Mouse (Mus musculus) megakaryocyte progenitor cell, adult 5-6 weeks (primary cell): Measurements from ENCODE around the gene Trp53bp1. TPM values are rescaled to one million over a fixed set of nuclear protein-coding genes. Genes with fewer than 3 reads are reported as not detected.

ENCODE experiments used
- ATAC-seq: replicated peaks from 2 replicates; pipeline ENCODE4 v1.8.0; 2016; ENCODE audit warnings: mild to moderate bottlenecking, moderate TSS enrichment, inconsistent platforms; ENCODE audit not compliant: poor library complexity
- total RNA-seq, 2 experiments: library from RNA; stranded (forward) in 1 of 2; stranded (reverse) in 1 of 2; fragments of 157-497, 149-512 nt in 1 of 2; fragments of 200-1000 nt in 1 of 2; gene quantifications; 2 replicates each; pipeline versions ENCODE4 v1.2.3 to v1.2.4; 2015 to 2017

Trp53bp1 gene
- total RNA-seq, 2 experiments from 2014 or later = 21.5 to 35.9 TPM

DNA sequence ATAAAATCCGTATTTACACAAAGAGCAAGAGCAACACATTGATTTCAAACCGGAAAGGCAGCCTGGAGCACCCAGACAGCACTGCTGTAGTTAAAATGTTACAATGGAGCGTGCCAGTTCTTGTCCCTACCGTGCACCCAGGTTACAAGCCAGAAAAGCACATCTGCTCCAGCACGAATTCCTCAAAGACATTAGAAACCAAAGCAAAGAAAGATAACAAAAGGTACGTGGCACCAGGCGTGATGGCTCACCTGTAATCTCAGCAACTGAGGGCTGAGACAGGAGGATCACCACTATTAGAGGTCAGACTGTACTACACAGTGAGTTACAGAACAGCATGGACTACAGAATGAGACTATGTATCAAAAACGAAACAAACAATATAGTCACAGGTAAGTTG lies 2.8 kb downstream of the Trp53bp1 start:
- ATAC-seq = no peak

DNA sequence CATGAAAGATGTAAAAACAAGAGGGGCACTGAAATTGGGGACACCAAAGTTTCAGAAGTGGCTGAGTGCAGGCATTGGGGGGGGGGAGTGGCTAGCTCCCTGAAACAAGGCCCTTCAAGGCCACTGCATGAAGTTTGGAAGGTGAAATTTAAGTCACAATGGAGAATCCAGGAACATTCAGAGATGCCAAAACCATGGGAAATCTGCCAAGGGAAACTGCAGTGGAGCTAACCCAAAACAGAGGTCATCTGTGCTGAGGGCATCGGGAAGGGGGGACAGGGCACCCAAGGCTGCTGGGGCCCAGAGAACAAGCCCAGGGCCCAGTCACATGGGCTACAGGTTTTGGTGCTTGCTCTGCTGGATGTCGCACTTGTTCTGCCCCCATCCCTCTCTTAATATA lies 21.4 kb downstream of the Trp53bp1 start:
- ATAC-seq = no peak

DNA sequence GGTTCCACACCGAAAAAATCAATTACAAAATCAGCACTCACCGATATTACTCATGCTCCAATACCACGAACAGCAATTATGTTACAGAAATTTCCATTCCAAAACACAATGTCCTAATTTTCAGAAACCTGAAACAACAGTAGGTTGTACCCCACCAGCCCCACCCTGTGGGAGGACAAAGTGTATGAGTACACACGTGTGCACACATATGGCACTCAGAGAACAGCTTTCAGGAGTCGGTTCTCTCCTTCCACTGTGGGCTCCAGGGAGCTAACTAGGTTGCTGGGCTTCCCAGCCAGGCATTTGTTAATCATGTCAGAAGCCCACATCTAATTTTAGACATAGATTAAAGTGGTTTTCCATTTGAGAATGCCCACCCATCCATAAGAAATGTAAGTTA lies 27.1 kb downstream of the Trp53bp1 start:
- no peak for ATAC-seq

DNA sequence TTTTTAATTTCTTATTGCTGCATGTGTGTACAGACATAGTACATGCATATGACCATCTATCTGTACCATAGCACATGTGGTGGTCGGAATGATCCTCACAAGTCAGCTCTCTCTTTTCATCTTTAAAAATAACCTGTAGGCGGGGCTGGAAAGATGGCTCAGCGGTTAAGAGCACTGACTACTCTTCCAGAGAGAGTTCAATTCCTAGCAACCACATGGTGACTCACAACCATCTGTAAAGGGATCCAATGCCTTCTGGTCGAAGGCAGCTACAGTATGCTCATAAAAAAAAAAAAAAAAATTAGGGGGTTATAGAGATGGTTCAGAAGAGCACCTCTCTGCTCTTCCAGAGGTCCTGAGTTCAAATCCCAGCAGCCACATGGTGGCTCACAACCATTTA lies 31.8 kb downstream of the Trp53bp1 start:
- no peak for ATAC-seq

DNA sequence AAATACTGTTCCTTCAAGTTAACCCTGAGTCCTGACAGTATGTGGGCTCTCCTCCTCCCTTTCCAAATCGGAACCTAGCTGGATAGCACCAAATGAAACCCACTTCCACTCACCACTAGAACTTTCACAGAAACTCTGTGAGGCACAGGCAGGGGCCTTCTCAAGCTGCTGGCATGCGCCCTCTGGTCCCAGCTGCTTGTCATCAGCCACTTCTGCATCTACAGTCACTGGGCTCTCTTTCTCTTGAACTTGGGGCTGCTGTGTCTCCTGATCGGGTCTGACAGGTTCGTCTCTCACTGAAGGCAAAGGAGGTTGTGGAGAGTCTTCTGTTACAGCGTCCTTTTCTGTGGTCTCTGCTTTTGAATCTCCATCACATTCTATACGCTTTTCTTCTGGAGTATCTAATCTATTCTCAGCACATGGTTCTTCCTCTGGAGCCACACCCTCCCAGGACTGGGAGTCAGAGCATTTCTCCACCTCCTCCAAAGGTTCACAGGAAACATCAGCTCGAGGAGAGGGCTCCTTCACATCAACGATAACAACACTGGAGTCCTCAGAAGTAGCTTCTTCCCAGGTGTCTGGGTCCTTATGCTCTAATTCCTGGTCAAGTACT lies 35.6 kb downstream of the Trp53bp1 start:
- peak; percentile 91 for ATAC-seq

DNA sequence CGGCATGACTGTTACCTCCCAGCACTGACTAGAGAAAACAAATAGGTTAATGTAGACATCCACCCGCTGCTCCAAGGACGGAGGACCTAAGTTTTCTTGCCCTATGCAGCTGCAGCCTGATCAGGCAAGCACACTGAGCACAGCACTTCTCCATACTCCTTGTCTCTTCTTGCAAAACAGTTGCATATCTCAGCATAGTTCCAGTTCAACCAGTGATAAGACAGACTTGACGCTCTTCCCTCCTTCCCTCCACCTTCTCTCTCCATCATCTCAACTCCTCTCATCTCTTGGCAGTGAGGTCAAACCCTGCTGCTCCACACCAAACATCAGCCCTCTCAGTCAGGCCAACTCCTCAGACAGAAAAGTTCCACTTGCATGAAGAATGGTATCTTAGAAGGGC lies 43.1 kb downstream of the Trp53bp1 start:
- no peak for ATAC-seq

DNA sequence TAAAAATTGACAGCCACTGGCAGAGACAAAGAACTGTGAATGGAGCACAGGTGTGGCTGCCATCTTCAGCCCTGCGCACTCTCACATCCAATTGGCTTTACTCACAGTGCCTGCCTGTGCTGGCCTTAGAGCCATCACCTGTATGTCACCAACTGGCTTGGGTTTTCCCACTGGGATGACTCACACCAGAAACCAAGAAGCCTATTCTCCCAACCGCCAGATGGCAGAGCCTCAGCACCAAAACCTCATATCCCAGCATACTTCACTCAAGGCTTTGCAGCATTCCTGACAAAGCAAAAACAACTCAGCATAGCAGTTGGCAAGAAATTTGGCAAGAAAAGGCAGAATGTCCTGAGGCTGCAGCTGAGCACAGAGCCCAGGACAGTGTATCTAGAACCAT lies 48.2 kb downstream of the Trp53bp1 start:
- ATAC-seq = no peak

DNA sequence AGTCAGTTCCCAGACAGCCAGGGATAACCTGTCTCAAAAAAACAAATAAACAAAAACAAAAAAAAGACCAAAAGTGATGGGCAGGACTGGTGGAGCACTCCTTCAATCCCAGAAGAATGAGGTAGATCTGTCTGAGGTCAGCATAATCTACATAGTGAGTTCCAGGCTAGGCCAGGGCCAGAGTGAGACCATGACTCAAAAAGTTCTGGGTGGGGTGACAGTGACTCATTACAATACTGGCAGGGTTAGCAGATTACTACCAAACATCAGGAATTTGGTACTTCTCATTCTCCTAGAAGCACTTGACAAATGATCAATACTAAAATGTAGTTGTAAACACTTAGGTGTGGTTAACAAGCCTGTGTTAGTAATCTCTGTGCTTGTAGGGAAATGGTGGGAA lies 51.2 kb downstream of the Trp53bp1 start:
- ATAC-seq = no peak

DNA sequence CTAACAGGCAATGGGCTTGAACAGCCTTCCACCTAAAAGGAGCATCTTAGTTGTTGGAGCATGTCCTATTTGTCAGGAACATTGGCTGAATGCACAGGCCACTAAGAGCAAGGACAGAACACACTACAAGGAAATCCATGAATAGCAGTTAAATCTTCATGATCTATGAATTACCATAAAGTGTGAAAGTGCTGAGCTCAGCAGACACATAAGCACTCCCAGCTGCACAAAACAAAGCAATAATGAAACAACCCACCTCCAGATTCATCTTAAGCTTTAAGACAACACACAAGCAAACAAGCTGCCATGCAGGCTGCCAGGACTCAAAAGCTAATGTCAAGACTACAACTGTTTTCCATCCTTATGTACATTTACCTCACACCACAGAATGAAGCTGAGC lies 52.0 kb downstream of the Trp53bp1 start:
- no peak for ATAC-seq

DNA sequence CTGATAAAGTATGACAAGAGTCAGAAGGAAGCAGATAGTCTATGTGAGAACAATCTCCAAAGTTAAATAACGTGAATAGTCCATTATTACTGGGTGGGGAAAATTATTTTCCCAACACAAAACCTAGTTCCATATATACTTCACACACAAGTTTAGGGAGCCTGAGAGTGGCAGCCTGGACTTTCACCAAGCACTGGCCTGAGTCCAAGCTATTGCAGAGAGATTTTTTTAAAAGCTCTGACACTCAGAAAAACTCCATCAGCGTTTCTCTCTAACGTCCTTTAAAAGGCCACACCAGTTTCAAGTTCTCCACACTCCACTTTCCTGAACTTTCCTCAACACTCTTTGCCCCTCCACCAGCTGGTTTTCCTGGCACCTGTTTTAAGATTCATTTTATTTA lies 56.7 kb downstream of the Trp53bp1 start:
- ATAC-seq = no peak

DNA sequence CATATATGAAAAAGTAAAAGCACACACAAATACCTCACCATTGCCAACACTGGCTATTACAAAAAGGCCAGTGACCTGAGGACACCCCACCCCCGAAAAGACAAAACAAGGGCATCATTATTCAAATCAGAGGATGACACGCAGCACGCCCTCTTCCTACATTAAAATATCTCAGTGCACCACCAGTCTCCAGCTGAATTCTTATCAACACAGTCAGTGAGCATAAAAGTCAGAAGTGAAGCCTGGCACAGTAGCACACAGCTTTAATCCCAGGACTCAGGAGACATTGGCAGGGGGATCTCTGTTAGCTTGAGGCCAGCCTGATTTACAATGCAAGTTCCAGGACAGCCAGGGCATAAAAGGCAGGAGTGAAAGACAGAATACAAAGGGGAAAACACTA lies 64.7 kb downstream of the Trp53bp1 start:
- peak; percentile 83 for ATAC-seq

DNA sequence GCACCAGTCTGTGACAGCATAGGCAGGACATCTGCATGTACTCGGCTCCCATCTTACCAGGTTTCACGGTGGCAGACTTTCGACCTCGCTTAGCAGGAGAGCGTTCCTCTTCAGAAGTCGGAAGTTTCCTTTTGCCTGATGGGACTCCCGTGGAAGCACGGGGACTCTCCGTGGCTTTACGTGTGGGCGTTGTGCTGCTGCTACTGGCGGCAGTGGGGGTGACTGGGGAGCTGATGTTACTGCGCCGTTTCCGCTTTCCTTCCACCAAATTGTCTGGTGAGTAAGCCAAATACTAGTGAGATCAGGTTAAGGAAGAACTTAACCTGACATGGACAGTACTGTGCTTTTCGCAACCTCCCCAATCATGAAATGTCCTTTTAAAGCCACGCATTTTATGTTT lies 66.9 kb downstream of the Trp53bp1 start:
- ATAC-seq = no peak

DNA sequence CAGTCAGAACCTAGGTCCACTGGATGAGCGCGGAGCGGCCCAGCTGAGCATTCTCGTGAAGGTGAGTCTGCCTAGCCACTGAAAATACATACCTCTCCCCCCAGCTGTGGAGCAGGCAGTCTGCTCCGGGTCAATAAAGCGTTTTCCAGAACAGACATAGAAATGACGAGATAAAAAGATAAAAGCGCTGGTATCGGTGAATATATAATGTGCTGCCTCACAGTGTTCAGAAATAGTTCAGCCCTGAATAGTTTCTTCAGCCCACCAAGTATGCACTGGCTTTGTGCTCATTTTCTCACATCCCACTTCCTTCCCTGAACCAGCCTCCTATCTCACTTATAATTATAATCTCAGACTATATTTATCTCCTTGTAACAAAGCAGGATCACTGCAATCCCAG lies 75.7 kb downstream of the Trp53bp1 start:
- ATAC-seq = no peak

DNA sequence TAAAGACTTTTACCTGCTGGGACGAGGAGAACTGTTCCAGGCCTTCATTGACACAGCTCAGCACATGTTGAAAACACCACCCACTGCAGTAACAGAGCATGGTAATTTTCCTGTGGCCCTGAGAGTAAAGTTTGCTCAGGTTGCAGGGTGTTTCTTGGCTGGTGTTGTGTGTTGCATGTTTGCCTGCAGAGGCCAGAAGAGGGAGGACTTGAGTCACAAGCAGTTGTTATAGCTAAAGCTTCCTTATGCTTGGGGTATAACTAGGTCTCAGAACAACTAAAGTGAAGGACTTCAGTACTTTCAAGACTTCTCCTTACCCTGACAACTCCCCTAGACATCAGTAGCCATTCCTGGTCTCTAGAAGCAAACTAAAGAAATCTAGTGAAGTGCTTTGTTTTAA lies 82.7 kb downstream of the Trp53bp1 start:
- ATAC-seq = no peak

DNA sequence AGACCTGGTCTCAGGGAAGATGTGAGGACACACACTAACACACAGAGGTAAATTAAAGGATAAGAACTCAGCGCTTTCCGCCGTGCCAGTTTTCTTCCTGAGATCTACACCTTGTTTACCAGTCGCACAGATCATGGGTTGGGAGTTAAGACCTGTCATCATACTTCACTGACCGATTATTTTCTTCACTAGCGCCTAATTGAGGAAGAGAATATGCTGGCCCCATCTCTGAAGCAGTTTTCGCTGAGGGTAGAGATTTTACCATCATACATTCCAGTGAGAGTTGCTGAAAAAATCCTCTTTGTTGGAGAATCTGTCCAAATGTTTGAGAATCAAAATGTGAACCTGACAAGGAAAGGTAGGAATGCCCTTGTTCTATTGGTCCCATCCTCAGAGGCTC lies 87.1 kb downstream of the Trp53bp1 start:
- no peak for ATAC-seq

DNA sequence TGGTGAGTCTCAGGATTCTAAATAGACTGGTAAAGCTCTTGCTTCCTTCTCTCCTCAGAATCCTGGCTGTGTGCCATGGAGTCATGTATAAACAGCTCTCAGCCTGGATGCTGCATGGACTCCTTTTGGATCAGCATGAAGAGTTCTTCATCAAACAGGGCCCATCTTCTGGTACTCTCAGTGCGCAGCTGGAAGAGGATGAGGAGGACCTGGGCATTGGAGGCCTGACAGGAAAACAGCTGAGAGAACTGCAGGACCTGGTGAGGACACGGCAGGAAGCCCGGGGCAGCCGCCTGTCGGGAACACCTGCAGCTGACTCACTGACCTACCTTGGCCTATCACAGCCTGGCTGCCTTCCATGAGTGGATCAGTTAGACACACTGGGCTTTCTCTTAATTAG lies 87.8 kb downstream of the Trp53bp1 start:
- ATAC-seq = no peak

DNA sequence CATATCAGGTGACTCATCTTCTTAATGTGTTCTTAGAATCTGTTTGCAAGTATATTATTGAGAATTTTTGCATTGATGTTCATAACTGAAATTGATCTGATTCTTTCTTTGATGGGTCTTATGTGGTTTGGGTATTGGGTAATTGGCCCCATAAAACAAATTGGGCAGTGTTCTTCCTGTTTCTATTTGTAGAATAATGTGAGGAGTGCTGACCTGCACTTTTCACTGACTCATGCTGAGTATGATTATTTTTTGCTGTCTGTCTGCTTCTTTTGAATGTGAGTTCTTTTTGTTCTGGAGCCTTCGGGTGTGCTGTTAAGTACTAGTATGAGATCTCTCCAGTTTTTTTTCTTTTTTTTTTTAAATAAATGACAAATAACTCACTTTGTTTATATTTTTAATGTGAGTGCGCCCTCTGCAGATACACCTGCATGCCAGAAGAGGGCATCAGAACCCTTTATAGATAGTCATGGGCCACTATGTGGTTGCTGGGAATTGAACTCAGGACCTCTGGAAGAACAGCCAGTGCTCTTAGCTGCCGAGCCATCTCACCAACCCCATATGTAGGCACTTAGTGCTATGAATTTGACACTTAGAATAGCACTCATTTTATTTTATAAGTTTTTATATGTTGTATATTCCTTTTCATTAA lies 92.3 kb downstream of the Trp53bp1 start:
- no peak for ATAC-seq

DNA sequence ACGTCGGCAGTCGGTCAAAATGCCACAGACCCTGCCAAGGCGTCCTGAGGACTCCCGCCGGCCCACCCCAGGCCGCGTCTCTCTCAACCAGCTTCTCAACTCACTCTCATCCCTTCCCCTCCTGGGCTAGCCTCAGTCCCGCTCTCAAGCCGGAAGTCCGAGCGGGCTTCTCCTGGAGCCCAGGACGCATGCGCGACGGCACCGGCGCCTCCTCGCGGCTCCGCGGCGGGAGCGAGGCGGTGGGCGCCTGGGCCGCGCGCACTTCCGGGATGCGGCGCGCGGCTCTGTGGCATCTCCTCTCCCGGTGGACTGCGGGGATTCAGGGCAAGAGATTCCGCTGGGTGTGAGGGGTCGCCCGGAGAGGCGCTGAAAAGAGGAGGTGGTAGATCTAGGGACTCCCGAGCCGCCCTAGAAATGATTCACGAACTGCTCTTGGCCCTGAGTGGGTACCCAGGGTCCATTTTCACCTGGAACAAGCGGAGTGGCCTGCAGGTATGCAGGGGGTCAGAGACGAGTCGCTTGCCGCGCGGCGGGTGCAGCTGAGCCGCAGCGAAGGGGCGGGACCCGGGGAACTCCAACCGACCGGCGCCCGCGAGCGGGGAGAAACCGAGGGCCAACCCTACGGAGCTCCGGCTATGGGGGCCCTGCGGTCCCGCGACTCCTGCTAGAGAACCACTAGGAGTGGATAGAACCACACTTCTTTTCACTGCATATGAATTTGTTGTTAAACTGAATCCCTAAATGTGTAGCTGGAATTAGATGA lies 100.0 kb downstream of the Trp53bp1 start, which contains the start of gene Zscan29:
Zscan29 (minus strand) TSS at position 146 of the 763 bp plus-strand sequence.
- peak; percentile 87 for ATAC-seq

DNA sequence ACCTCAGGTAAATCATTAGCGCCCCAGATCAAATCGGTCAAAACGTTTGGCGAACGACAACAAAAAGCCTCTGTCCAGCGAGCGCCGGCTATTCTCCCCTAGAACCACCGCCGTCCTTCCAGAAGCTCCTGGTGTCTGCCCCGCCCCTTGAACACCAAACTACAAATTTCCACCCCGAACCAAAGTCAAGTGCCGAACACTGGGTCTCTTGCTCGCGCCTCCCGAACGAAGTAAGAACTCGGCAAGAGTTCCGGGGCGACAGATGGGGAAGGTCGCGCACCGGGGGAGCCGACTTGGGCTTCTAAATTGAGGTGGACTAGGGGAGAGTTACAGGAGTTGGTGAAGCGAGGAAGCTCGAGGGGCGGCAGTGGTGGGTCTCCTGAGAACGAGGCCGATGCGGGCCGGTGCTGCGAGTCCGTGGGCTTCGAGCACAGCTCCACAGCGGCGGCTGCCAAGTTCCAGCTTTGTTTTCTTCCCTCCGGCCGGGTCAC lies 100.7 kb downstream of the Trp53bp1 start, which contains the start of gene Tubgcp4:
Tubgcp4 (plus strand) TSS at position 174 of the 491 bp plus-strand sequence.
- ATAC-seq = peak; percentile 35

DNA sequence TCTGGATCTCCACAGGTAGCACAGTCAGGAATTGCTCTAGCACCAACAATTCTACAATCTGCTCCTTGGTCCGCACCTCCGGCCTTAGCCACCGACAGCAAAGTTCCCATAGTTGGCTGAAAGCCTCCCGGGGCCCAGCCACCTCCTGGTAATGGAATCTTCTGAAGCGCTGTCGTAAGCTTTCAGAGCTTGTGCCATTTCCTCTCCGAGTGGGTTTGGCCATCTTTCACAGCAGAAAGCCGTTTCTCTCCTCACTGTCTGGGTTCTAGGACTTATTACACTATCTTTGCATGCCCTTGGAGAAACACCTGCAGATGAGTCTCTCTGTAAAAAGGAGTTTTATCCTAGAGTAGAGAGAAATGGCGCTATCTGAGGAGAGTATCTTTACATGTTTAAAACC lies 101.3 kb downstream of the Trp53bp1 start:
- peak; percentile 52 for ATAC-seq

DNA sequence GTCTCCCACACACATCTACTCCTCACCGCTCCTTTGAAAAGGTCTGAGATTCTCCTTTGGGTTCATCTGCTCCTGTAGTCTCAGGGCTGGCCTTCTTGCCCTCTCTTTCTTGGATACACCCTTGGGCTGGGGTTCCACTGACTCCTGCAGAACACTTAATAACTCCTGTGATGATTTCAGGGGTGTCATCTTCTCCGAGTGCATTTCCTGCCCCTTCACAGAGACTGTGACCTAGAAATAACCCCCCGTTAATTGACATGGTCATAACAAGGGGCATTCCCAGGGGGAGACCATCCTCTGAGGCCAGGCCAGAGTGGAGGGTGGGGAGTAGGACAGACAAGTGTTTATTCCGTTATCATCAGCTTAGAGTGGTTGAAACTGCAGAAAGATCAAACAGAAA lies 102.0 kb downstream of the Trp53bp1 start:
- no peak for ATAC-seq

DNA sequence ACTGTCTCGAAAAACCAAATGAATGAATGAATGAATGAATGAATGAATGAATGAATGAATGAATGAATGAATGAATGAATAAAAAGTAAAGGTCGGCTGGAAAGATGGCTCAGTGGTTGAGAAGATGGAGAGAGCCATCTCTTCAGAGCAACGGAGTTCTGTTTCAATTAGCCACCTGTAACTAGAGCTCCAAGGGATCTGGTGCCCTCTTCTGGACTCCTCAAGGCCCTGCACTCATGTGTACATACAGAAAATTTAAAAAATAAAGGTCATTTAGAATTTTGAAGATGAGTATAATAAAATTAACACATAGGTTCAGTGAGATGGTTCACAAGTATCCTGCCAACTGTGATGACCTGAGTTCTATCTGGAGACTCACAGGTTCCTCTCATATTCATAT lies 118.1 kb downstream of the Trp53bp1 start:
- peak; percentile 46; the same call in 1 of the 2 replicates for ATAC-seq
